Mouse (Mus musculus): Measurements from ENCODE around the gene Ccdc77.

The Ccdc77 gene

DNA sequence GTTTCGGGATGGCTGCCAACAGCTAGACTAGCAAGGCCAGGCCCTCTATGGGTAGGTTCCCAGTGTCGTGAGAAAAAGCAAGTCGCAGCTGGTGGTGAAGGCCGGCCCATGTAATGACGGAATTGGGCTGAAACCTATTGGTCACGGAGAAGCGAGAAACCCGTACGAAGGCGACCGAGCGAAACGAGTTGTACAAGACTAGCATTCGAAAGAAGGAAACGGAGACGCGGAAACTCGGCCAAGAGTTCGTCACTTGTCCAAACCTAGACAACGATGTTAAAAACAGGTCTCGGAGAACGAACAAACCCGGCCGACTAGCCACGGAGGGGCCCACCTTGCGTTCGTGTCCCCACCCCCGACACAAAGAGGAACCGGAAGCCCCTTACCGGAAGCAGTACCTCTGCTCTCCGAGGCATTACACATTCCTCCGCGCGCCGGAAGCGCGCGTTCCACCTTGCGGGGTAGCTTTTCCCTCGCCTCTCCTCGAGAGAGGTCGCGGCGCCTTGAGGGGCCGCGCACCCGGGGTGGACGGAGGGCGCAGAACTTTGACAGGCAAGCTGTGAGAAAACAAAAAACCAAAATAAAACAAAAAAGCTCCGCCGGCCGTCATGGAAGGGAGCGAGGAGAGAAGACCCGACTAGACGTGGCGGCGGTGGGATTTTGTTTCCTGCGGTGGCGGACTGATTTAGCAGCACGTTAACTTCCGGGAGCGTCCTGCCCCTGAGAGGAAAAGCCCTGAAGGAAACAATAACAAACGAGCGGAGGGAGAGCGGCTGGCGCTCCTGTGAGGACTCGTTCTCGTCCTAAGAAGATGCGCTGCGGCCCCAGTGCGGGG, at the start of gene Ccdc77, which contains the start of gene Kdm5a:
Ccdc77 (minus strand) TSS at position 687 of the 835 bp plus-strand sequence.
Kdm5a (plus strand) TSS at position 437 of the 835 bp plus-strand sequence.
- DNase-seq (ENCODE audit: low spot score in 2 of 2) = peak; percentile 78 to 84

DNA sequence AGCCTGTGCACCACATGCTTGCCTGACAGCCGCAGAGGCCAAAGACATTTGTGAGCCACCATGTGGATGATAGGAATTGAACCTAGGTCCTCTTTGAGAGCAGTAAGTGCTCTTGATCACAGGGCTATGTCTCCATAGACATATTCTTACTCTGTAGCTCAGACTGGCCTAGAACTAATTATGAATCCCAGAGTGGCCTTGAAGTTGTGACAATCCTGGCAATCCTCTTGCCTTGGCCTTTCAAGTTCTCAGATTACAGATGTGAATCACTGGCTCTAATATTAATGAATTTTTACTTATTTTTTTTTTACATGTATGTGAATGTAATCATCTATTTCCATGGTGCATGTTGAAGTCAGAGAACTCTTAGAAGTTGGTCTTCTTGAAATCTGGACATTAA, 39.8 kb upstream of the Ccdc77 start:
- no peak for DNase-seq (ENCODE audit: low spot score in 2 of 2)

DNA sequence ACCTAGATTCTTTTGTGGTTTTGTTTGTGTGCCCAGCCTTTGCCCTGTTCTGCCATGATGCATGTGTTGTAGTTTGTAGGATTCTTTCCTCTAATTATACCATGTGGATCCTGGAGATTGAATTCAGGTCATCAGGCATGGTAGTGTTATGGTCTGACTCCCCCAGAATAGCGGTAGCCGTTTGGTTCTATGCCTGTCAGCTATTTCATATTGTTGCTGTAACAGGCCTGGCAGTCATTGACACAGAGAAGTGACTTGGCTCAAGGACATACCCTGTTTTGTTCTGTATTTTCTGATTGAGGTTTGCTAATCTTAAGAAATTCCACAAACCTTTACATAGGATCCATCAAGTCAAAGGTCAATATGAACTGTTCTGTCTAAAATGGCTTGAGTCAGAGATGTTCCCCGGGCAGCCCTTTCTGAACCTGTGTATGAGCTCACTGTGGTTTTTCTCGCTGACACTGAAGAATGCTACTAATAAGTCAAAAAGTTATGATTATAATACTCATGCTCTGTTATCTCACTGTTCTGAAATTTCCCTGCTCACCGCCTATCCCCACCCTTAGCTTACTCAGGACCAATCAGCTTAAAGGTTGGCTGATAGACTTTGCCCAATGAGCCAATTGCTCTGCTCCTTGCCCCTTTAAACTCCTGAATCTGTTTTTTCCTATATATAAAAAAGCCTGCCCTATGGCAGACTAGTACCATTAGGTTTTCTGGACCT, 31.6 kb upstream of the Ccdc77 start:
- no peak for DNase-seq (ENCODE audit: low spot score in 2 of 2)

DNA sequence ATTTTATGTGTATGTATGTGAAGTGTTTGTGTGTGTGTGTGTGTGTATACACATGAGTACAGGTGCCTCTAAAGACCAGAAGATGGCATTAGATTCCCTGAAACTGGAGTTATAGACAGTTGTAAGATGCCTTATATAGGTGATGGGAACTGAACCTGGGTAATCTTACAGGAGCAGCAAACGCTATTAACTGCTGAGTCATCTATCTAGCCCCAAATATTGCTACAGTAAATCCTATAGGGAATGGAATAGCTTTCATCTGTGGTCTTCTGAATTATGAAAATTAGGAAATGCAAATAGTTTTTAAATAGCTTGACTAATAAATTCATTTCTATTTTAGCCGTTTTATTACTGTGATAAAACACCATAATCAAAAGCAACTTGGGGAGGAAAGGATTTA, 28.6 kb upstream of the Ccdc77 start:
- DNase-seq (ENCODE audit: low spot score in 2 of 2) = no peak

DNA sequence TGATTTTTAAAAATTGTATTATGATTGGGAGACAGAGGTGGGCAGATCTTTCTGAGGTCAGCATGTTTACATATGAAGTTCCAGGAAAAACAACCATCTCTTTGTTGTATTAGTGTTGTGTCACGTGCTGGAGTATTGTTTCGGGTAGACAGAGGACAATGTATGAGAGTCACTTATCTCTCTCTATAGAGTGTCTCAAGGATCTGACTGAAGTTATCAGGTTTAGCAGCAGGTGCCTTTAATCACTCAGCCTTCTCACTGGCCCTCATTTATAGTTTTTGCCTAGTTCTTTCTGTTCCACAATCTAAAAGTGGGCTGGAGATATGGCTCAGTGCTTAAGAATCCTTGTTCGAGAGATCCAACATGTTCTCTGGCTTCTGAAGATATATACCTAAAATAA, 25.9 kb upstream of the Ccdc77 start:
- no peak for DNase-seq (ENCODE audit: low spot score in 2 of 2)

DNA sequence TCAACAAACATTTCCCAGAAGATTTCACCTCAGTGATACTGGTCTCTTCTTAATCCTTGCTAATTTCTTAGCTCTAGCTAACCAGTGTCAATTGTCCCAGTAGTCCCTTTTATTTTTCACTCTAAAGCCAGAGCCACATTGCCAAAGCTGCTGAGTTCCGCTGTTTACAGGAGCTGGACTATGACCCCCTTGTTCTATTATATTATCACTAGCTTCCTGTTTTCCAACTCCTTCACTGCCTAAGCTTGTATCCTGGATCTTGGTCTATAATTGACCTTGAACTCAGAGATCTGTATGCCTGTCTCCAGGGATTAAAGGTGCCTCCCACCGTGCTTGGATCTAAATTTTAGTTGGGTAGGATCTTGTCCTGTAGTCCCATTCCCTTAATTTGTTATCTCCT, 12.6 kb upstream of the Ccdc77 start:
- no peak for DNase-seq (ENCODE audit: low spot score in 2 of 2)

DNA sequence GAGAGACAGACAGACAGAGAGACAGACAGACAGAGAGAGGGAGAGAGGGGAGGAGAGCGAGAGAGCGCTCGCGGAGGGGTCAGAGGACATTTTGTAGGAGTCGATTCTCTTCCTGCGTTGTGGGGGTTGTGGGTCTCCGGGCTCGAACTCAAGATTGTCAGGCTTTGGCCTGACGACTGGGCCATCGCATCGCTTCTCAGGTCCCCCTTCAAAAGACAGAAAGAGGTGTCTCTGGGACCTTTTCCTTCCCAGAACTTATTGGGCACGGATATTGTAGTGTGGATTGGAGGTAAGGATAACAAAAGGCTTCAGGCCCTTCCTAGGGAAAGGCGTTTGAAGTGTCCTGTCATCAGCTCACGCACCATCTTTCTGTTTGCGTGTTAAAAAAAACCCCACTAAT, 877 bp upstream of the Ccdc77 start:
- DNase-seq (ENCODE audit: low spot score in 2 of 2) = peak in 1 of 2 experiments; percentile 5

DNA sequence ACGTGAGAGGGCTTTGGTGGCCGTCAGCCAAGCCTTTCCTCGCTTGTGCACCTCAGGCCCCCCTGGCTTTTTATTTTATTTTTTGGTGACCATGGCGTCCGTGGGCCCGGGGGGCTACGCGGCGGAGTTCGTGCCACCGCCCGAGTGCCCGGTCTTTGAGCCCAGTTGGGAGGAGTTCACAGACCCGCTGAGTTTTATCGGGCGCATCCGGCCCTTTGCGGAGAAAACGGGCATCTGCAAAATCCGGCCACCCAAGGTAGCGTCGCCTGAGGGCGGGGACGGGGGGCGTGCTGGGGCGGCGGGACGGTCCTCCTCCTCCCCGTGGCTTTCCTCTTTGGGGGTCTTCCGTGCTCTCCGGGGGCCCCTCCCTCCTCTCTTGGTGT, 340 bp upstream of the Ccdc77 start:
- peak; percentile 31 to 42 for DNase-seq (ENCODE audit: low spot score in 2 of 2)

DNA sequence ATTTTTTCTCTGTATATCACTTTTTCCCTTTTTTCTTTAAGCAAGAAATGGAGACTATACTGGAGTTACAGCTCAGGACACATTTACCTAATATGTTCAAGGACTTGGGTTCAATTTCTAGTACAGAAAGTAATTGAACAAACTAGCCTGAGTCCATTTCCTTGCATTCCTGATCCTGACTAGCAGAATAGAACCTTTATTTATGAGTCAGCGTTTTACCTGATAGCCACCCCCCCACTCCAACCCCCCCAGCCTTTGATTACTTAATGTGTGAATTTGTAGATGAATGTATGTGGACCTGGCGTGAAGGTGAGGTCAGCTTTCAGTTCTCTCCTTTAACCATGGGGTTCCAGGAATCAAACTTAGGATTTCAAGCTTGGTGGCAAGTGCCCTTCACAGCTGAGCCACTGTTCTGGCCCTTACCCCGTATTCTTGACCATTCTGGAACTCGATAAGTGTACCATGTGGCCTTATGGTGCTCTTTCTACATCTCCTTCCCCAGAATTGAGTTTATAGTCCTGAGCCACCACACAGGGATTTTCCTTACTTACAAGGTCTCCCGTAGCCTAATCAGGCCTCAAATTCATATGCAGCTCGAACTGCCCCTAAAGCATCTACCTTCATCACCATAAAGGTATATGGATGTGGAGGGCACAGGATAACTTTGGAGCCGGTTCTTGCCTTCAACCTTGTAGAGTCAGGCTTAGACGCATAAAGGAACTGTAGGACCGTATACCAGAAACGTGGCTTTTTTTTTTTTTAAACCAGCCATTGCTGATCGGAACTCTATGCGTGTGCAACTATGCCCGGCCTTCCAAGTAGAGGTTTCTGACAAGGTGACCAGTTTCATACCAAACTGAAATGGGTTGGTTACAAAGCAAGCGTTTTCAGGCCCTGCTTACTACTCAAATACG, 1.1 kb downstream of the Ccdc77 start:
- no peak for DNase-seq (ENCODE audit: low spot score in 2 of 2)

DNA sequence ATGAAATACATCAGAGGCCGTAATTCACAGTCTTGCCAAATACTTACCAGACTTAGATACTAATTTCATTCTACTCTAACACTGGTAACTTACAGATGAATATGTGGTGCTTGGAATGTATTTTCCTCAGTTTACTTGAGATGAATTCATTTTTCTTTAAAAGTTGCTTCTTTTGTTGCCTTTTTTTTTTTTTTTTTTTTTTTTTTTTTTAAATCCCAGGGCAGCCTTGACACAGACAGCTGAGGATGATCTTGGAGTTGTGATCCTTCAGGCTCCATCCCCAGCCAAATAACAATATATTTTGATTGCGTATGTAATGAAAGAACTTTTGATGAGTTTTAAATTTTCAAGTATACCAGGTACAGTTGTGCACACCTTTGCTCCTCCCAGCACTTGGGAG, 2.0 kb downstream of the Ccdc77 start:
- no peak for DNase-seq (ENCODE audit: low spot score in 2 of 2)

DNA sequence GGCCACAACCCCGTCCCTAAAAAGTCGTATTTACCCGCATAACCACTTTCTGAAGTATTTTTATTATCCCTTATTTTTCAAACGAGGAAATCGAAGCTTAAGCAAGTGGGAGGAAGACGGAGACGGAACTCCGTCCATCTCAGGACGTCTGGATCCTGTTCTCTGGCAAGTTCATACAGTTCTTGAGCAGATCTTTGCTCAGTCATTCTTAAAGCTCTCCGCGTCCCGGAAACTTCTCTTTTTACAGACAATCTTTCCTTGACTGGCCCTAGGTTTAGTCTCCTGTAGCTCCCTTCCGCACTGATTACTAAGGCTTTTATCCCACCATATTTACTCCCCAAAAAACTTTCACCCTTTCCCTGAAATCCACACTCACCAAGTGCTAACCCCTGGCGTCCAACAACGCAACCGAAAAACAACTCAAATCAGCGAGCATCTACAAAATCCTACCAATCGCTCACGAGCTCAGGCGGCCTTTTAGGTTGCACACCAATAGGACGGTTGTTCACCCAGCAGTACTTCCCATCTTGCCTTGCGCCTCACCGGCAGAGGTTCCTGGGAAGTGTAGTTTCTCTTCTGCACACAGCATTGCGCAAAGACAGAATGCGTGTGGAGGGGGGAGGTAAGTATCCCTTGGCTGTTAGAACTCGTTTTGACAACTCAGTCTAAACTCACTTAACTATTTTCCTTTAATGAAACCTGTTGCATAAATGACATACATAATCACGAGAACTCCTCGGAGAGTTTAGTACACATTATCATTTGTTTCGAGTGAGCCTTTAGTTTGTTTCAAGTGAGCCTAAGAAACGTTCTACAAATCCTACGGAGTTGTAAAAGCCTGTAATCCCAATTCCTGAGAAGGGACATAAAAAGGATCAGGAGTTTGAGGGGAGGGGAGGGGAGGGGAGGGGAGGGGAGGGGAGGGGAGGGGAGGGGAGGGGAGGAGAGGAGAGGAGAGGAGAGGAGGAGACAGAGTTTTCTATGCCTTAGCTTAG, 6.9 kb downstream of the Ccdc77 start:
- peak; percentile 65 to 75 for DNase-seq (ENCODE audit: low spot score in 2 of 2)

DNA sequence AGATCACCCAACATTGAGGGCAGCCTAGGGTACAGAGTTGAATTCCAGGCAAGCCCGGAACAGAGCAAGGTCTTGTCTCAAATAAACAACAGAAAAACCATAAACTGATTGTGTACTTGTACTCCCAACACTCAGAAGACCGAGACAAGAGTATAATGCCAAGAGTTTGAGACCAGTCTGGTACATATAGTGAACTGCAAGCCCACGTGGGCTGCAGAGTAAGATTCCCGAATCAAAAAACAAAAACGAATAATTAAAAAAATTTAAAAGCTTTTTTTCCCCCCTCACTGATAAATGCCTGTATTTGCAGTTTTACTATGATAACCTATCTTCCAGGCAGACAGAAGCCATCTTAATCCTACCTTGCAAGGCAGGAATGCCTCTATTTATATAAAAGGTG, 7.7 kb downstream of the Ccdc77 start:
- no peak for DNase-seq (ENCODE audit: low spot score in 2 of 2)

DNA sequence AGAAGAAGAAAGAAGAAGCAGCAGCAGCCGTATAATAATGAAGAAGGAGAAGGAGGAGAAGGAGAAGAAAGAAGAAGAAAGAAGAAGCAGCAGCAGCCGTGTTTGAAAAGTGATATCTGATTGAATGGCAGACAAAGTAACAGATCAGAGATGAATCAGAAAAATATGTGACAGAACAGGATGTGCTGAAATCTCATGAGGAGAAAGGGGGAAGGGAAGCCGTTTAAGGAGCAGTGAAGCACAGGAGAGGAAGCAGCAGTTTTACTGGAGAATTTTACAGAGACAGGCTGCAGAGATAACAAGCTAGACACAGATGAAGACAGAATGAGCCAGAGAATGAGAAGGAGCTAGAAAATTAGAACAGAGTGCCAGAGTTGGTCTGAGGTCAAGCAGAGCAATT, 15.2 kb downstream of the Ccdc77 start:
- no peak for DNase-seq (ENCODE audit: low spot score in 2 of 2)

DNA sequence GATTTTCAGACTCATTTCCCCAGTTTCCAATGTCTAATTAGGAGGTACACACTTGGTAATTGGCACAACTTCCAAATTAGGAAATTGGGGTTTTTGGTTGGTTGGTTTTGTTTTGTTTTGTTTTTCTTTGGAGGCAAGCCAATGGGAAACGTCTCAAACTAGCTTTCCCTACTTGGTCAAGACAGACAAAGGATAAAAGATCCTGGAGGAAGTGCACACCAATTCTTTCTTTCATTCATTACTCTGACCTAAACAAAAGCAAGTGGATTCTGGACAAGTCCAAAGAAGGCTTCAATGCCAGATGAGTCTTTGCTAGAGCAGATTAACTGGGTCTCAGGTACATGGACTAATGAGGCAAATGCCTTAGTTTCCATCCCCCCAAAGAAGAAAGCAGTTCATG, 20.2 kb downstream of the Ccdc77 start:
- DNase-seq (ENCODE audit: low spot score in 2 of 2) = no peak

DNA sequence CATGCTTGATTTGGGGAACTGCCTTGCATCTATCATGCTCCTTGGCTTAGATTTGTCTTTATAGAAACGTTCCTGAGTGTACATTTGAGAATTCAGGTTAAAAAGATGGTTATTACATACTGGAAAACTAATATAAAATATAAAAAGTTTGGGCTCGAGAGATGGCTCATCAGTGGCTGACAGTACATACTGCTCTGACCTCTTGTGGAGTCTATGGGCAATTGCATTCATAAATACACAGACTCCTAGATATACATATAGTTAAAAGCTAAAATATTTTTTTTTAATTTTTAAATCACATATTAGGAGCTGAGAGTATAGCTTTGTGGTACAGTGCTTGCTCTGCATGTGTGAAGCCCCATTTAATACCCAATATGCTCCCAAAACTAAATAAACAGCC, 31.8 kb downstream of the Ccdc77 start:
- DNase-seq (ENCODE audit: low spot score in 2 of 2) = no peak

DNA sequence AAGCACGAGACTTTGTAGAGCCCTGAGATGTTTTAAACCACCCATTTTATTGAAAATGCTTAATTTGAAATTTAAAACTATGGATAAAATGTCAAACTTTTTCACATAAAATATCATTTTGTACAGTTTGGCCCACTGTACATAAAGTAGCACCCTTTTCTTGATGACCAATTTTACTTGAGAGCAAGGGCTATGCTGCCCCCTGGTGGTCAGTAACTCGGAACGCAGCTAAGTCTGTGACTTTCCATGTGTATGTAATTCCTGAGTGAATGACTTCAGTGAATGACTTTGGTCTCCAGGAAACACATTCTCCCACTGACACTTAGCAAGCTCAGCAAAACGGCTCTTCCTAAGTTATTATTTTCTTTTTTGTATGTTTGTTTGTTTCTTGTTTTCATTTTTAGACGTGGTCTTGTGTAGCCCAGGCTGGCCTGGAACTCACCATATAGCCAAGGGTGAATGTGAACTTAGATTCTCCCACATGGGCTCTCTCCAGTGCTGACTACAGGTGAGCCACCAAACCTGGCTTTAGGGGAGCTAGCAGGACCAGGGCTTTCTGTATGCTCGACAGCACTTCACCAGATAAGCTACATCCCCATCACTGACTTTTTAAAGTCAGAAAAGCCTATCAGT, 39.8 kb downstream of the Ccdc77 start:
- DNase-seq (ENCODE audit: low spot score in 2 of 2) = peak; percentile 12 to 46

DNA sequence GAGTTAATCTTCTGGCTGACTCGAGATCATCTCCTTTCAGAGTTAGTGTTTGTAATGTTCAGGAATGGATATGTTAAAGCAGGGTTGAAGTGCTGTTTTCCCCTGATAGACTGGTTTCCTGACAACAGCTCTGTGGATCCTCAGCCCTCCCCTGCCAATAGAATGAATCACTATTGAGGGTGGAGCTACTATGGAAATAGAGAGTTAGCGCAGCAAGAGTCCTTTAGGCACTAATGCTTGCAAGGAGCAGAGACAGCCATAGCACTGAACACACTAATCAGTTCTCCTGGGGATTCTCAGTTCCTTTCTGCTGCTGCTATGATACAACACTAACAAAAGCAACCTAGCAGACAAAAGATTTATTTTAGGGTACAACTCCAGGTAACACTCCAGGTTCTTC, 43.8 kb downstream of the Ccdc77 start:
- DNase-seq (ENCODE audit: low spot score in 2 of 2) = no peak

DNA sequence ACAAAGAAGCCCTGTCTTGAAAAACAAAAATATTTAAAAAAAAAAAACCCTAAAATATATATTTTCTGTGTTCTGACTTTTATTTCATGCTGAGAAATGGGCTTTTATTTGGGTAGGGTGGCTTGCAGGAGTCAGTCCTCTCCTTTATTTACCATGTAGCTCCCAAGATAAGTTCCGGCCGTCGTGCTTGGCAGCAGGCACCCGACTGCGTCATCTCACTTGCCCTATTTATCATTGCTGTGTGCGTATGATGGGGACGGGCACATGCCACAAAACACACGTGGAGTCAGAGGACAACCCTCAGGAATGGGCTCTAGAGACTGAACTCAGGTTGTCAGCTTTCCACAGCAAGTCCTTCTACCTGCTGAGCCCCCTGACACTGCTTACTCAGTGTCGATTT, 45.0 kb downstream of the Ccdc77 start:
- no peak for DNase-seq (ENCODE audit: low spot score in 2 of 2)

DNA sequence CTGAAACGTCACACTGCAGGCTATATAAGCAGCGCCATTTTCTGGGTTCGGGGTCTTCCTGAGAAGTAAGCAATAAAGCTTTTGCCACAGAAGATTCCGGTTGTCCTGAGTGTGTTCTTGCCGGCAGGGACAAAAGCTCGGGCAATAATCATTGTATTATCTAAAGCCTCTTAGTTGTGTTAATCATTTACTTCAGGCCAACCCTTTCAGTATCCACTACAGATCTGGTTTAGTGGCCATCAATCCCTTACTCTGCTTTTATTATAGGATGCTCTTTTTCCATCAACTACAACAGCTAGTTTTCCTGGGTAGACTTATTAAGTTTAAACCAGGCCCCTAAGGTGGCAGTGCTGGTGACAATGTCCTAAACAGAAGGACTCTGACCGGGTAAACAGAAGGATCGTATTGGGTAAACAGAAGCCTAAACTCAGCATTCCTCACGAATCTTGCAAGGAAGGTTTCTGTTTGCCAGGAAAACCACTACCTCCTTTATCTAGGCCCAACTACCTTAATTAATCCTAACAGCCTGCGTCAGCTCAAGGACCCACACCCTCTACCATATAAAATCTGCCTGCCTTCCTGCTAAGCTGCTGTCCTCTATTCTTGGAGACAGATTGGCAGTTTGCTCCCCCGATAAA, 45.8 kb downstream of the Ccdc77 start:
- no peak for DNase-seq (ENCODE audit: low spot score in 2 of 2)

DNA sequence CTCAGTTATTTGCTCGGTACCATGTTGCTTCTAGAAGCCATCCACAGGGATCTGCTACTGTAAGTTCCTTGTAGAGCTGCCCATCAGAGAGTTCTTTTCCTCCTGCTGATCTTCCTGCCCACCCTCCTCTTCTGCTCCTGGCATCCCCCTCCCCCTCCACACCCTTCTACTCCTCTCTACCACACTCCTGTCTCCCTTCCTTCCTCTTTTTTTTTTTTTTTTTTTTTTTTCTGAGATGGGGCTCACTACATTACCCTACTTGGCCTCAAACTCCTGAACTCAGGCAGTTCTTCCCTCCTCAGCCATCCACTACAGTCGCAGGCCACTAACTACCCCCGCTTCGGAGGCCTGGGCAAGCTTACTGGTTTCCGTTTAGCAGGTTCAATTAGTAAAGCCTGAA, 51.7 kb downstream of the Ccdc77 start:
- no peak for DNase-seq (ENCODE audit: low spot score in 2 of 2)
